Mouse (Mus musculus) hindbrain, embryonic 10.5 days (tissue): ENCODE measurements around the gene Nrap. TPM values are rescaled to one million over a fixed set of nuclear protein-coding genes. Genes with fewer than 3 reads are reported as not detected.

Experiments used
- DNase-seq: peaks from one replicate; pipeline ENCODE4 v3.0.0-alpha.2; 2017; ENCODE audit warnings: low spot score
- H3K27ac ChIP-seq: fragments of 300-500 bp; sonication (generic); 2 replicates; pipeline ENCODE4 v1.5.1; 2016; ENCODE audit warnings: mild to moderate bottlenecking, moderate library complexity
- H3K27me3 ChIP-seq: fragments of 300-500 bp; sonication (generic); 2 replicates; pipeline ENCODE4 v1.6.1; 2016; ENCODE audit warnings: mild to moderate bottlenecking; ENCODE audit not compliant: poor library complexity, insufficient read depth, severe bottlenecking
- H3K36me3 ChIP-seq: fragments of 300-500 bp; sonication (generic); 2 replicates; pipeline ENCODE4 v1.6.1; 2016; ENCODE audit warnings: mild to moderate bottlenecking, moderate library complexity
- H3K4me1 ChIP-seq: fragments of 300-500 bp; sonication (generic); replicated peaks from 2 replicates; pipeline ENCODE4 v1.6.1; 2016; ENCODE audit warnings: mild to moderate bottlenecking
- H3K4me3 ChIP-seq: fragments of 300-500 bp; sonication (generic); 2 replicates; pipeline ENCODE4 v1.5.1; 2016; ENCODE audit warnings: mild to moderate bottlenecking, moderate library complexity
- H3K9me3 ChIP-seq: fragments of 300-500 bp; sonication (generic); 2 replicates; pipeline ENCODE4 v1.6.1; 2016; ENCODE audit warnings: mild to moderate bottlenecking, moderate library complexity
- WGBS: fragments of 180-500 bp; shearing (Covaris S2); methylation state at CpG from one replicate; pipeline ENCODE4 v1.1.7; 2016; 5-methylcytosine and 5-hydroxymethylcytosine counted together
- polyA plus RNA-seq: library from polyadenylated mRNA; unstranded; fragments of >200 nt; fragmentation: Nextera tagmentation; extraction: Ambion mirVana; gene quantifications from 2 replicates; pipeline ENCODE4 v1.2.1, GENCODE M21; 2016

Gene Nrap
- polyA plus RNA-seq, 1 experiment from 2014 or later: 0.08 TPM

DNA sequence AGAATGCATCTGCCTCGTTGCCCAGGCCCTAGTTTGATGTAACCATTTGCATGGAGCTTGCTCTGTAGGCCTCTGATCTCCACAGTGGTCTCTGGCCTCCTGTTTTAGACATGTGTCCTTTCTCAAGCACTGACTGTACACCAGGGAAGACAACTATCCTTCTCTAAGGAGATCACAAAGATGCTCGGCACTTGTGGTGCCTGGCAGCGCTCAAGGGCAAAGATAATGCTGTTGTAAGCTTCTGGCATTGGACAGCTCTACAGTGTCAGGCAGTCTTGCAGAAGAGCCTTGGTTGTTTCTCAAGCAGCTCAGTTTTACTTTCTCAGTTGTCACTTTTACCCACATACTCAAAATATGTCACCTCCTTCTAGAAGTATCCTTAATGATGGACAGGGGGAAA is 73.3 kb downstream of the Nrap start:
- no peaks in the 10 kb centered on the region for H3K9me3 ChIP-seq
- peaks cover 20% of the 10 kb centered on the region for H3K27me3 ChIP-seq
- 89% methylated on average over 3 of the region's 3 CpGs for WGBS
- no peak for DNase-seq
- H3K4me1 ChIP-seq: peaks cover 18% of the 10 kb centered on the region
- H3K36me3 ChIP-seq: no peaks in the 10 kb centered on the region
- no peak overlapping the region for H3K4me3 ChIP-seq
- no peak overlapping the region for H3K27ac ChIP-seq

- Histone ChIP-seq H3K4me3 (no peak overlapping the region), H3K27ac (no peak overlapping the region), H3K36me3 (no peaks in the 10 kb centered on the region), H3K27me3 (no peaks in the 10 kb centered on the region), H3K9me3 (no peaks in the 10 kb centered on the region), H3K4me1 (no peaks in the 10 kb centered on the region)
- 80% methylated on average over 11 of the region's 11 CpGs for WGBS
- no peak for DNase-seq
Measured at GRCm38 (mm10) chr19:56300835-56301234, 89.0 kb downstream of the Nrap start.

DNA sequence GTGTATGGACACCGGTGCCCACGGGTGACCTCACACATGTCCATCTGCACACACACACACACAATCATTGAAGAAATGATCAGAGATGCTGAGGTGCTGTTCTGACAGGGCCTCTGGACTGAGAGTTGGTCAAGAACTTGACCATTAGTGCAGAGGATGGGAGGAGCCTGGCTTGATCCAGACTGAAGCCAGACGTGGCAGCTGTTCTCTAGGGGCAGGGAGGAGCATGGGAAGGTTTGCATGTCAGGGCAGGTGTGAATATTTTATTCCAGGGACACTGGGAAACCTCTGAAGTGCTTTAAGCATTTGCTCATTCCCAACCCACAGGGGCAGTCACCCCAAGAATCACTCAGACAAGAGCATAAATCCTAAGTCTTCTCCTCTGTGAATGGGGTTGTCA is 92.6 kb downstream of the Nrap start:
- no peak for DNase-seq
- WGBS: 72% methylated on average over 3 of the region's 3 CpGs
- no peak overlapping the region for H3K4me3 ChIP-seq
- no peaks in the 10 kb centered on the region for H3K36me3 ChIP-seq
- H3K27ac ChIP-seq: no peak overlapping the region
- H3K9me3 ChIP-seq: no peaks in the 10 kb centered on the region
- peaks cover 5% of the 10 kb centered on the region for H3K4me1 ChIP-seq
- H3K27me3 ChIP-seq: no peaks in the 10 kb centered on the region

DNA sequence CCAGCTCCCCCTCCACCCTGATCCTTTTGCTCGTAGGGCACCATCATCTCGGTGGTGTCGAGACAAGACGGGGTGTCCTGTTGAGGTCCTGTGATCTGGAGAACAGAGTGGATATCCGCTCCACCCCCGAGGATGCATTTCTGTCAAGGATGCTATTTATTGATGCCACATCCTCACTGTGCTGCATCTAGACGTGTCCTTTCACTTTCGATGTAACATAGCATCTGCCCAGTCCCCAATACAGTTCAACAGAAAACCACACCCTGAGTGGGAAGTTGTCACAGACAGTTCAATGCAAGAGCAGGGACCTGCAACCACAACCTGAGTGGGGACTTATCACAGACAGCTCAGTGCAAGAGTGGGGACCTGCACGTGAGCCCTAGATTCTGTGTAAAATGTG is 93.2 kb downstream of the Nrap start:
- Histone ChIP-seq H3K4me1 (peaks cover 5% of the 10 kb centered on the region), H3K36me3 (no peaks in the 10 kb centered on the region), H3K27me3 (no peaks in the 10 kb centered on the region), H3K4me3 (no peak overlapping the region), H3K9me3 (no peaks in the 10 kb centered on the region), H3K27ac (no peak overlapping the region)
- no peak for DNase-seq
- WGBS: 79% methylated on average over 9 of the region's 9 CpGs

- WGBS: 68% methylated on average over 7 of the region's 7 CpGs
- no peaks in the 10 kb centered on the region for H3K9me3 ChIP-seq
- H3K4me1 ChIP-seq: peaks cover 8% of the 10 kb centered on the region
- peak; percentile 71 for DNase-seq
- no peaks in the 10 kb centered on the region for H3K36me3 ChIP-seq
- no peaks in the 10 kb centered on the region for H3K27me3 ChIP-seq
- H3K4me3 ChIP-seq: no peak overlapping the region
- H3K27ac ChIP-seq: 0 out of 2 replicates have a peak overlapping the region, but pooled peaks have one; percentile 35
Measured at GRCm38 (mm10) chr19:56294654-56295399, 95.0 kb downstream of the Nrap start.

DNA sequence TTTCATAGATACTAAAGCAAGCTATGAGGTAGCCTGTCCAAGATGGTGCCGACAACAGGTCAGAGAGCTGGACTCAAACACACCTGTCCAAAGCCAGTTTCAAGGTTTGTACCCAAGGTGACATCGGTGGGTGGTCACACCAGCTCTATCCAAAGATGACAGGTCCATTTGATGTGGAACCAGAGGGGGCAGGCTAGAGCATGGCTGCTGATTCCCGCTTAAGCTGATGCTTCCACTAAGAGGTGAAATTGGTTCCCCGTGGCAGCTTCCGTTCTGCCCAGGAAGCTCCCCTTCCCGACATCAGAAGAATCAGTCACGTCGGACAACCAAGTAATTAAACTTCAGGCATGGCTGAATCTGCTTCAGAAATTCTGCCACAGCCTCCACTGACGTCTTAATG is 97.5 kb downstream of the Nrap start:
- Histone ChIP-seq H3K4me1 (peaks cover 8% of the 10 kb centered on the region), H3K4me3 (no peak overlapping the region), H3K36me3 (no peaks in the 10 kb centered on the region), H3K9me3 (no peaks in the 10 kb centered on the region), H3K27ac (no peak overlapping the region), H3K27me3 (no peaks in the 10 kb centered on the region)
- WGBS: 69% methylated on average over 9 of the region's 9 CpGs
- no peak for DNase-seq

- H3K9me3 ChIP-seq: no peaks in the 10 kb centered on the region
- H3K4me1 ChIP-seq: peaks cover 8% of the 10 kb centered on the region
- WGBS: 78% methylated on average over 6 of the region's 6 CpGs
- H3K27me3 ChIP-seq: no peaks in the 10 kb centered on the region
- no peaks in the 10 kb centered on the region for H3K36me3 ChIP-seq
- no peak overlapping the region for H3K27ac ChIP-seq
- no peak for DNase-seq
- H3K4me3 ChIP-seq: no peak overlapping the region
Measured at GRCm38 (mm10) chr19:56291898-56292297, 97.9 kb downstream of the Nrap start.

- Histone ChIP-seq H3K36me3 (no peaks in the 10 kb centered on the region), H3K4me3 (no peak overlapping the region), H3K27ac (no peak overlapping the region), H3K4me1 (peaks cover 8% of the 10 kb centered on the region), H3K9me3 (no peaks in the 10 kb centered on the region), H3K27me3 (no peaks in the 10 kb centered on the region)
- 88% methylated on average over 8 of the region's 8 CpGs for WGBS
- DNase-seq: no peak
Measured at GRCm38 (mm10) chr19:56289642-56290041, 100.2 kb downstream of the Nrap start.

DNA sequence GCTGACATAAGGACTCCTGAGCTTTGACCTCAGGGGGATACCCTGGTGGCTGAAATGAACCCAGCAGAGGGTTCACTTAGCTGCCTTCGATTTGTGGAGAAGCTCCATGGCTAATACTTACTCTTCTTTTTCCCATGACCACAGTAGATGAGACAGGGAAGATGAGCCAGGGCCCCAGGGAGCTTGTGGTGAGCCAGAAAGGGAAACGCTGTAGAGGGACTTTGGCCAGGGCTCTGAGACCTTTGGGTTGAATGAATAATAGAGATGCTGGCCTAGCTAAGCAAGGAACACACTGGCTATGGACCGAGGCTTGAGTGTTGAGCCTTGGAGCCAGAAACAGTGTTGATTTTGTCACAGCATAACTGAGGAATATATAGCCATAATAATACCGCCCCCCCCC is 101.4 kb downstream of the Nrap start:
- Histone ChIP-seq H3K27ac (no peak overlapping the region), H3K9me3 (no peaks in the 10 kb centered on the region), H3K27me3 (no peaks in the 10 kb centered on the region), H3K36me3 (no peaks in the 10 kb centered on the region), H3K4me3 (no peak overlapping the region), H3K4me1 (0 out of 2 replicates have a peak, but pooled peaks cover 7% of the 10 kb centered on the region)
- no peak for DNase-seq
- 80% methylated on average over 4 of the region's 4 CpGs for WGBS

DNA sequence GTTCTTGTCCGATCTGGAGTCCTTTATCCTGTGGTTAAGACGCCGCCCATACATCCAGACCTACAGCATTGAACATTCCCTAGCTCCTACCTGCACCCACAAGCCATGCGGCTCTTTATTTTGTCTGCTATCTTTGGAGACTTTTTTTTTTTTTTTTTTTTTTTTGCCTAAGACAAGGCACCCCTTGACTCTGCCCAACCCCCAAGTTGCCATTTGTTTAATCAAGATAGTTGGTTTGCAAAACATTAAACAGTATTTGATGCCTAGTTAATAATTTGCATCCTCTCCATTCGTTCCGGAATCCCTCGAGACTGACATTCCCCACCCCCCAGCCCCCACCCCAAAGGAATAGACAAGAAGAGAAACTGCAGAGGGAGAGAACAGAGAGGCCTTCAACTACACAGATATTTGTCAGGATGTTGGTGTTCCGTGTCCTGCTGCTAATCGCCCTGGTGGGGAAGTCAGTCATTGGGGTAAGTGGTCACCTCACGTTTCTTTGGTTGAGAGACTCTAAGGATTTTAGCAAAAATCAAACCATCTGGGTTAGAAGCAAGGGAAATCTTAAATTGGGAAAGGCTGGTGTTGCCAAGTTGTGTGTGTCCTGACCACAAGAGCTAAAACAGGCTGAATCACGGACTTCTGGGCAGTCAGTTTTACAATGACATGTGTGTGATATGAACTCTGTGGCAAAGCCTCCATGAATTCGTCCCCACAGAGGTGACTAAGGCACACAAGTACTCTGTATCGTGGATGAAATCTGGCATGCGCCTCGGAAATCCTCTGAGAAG is 102.1 kb downstream of the Nrap start:
- DNase-seq: no peak
- no peak overlapping the region for H3K27ac ChIP-seq
- H3K27me3 ChIP-seq: no peaks in the 10 kb centered on the region
- 0 out of 2 replicates have a peak, but pooled peaks cover 7% of the 10 kb centered on the region for H3K4me1 ChIP-seq
- H3K4me3 ChIP-seq: no peak overlapping the region
- no peaks in the 10 kb centered on the region for H3K9me3 ChIP-seq
- 88% methylated on average over 15 of the region's 15 CpGs for WGBS
- H3K36me3 ChIP-seq: no peaks in the 10 kb centered on the region

DNA sequence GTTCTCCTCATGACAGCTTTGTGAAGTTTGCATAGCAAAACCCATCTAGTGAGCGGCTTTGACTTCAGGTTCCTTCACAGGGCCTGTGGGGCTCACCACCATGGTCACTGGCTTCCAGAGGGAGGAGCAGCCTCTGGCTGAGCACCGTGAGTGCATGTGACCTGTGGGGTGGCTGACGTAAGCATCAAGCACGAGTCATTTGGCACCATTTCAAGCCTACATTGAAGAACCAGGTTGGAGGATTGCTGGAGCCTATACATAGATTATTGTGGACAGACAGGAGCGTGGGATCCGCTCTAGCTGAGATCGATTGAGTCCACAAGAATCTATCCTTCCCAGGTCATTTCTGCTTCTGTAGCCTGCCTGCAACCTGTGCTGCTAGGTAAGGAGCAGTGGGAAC is 103.0 kb downstream of the Nrap start, which contains the start of gene Habp2:
TSS of gene Habp2 (plus strand) at position 272 of the 400 bp plus-strand sequence.
- Histone ChIP-seq H3K27me3 (no peaks in the 10 kb centered on the region), H3K36me3 (no peaks in the 10 kb centered on the region), H3K9me3 (no peaks in the 10 kb centered on the region), H3K4me3 (no peak within 1 kb of the TSS), H3K27ac (no peak within 1 kb of the TSS), H3K4me1 (0 out of 2 replicates have a peak, but pooled peaks cover 7% of the 10 kb centered on the region)
- WGBS: 88% methylated on average over 7 of the region's 7 CpGs
- DNase-seq: no peak

- DNase-seq: no peak
- Histone ChIP-seq H3K27ac (no peak overlapping the region), H3K9me3 (no peaks in the 10 kb centered on the region), H3K36me3 (no peaks in the 10 kb centered on the region), H3K27me3 (no peaks in the 10 kb centered on the region), H3K4me1 (0 out of 2 replicates have a peak, but pooled peaks cover 4% of the 10 kb centered on the region), H3K4me3 (no peak overlapping the region)
- WGBS: 63% methylated on average over 4 of the region's 4 CpGs
Measured at GRCm38 (mm10) chr19:56285222-56285621, 104.6 kb downstream of the Nrap start.

- Histone ChIP-seq H3K4me3 (no peak overlapping the region), H3K27me3 (no peaks in the 10 kb centered on the region), H3K4me1 (peaks cover 5% of the 10 kb centered on the region; the same call in 1 of the 2 replicates), H3K36me3 (no peaks in the 10 kb centered on the region), H3K27ac (no peak overlapping the region), H3K9me3 (no peaks in the 10 kb centered on the region)
- 84% methylated on average over 11 of the region's 11 CpGs for WGBS
- DNase-seq: no peak
Measured at GRCm38 (mm10) chr19:56278366-56278765, 111.5 kb downstream of the Nrap start.
